Mouse (Mus musculus) heart, postnatal 0 days (tissue): ENCODE data around the gene Klf4.

Source experiments
- CTCF ChIP-seq: IDR thresholded peaks from 2 replicates; pipeline ENCODE4 v1.5.1; 2016; ENCODE audit warnings: antibody characterized with exemption, control low read depth, low read depth
- EP300 ChIP-seq: IDR thresholded peaks from 2 replicates; pipeline ENCODE4 v1.6.1; 2016; ENCODE audit warnings: antibody characterized with exemption, low read depth

- TF ChIP-seq CTCF (no peak), EP300 (no peak)
These were observed 10.5 kb upstream of the Klf4 start for GRCm38 (mm10) chr4:55542753-55543152.
